Mouse (Mus musculus) hindbrain, embryonic 14.5 days (tissue): ENCODE data around the gene Lgals4. TPM values are rescaled to one million over a fixed set of nuclear protein-coding genes. Genes with fewer than 3 reads are reported as not detected.
A peak's percentile ranks its signal among the peaks of the same experiment; 100 is the strongest.

Source experiments
- ATAC-seq: fragments of 200-750 bp; cut with Nextera tagmentation; 2 replicates; pipeline ENCODE4 v1.8.0; 2017; ENCODE audit warnings: moderate number of reproducible peaks, mild to moderate bottlenecking, moderate TSS enrichment, moderate library complexity; ENCODE audit not compliant: low FRiP score
- DNase-seq: peaks from one replicate; pipeline ENCODE4 v3.0.0-alpha.2; 2015; ENCODE audit warnings: low spot score
- H3K27ac ChIP-seq: fragments of 300-500 bp; sonication (generic); 2 replicates; pipeline ENCODE4 v1.5.1; 2014; ENCODE audit warnings: mild to moderate bottlenecking, moderate library complexity
- H3K27me3 ChIP-seq: fragments of 300-500 bp; sonication (generic); 2 replicates; pipeline ENCODE4 v1.6.1; 2014; ENCODE audit warnings: mild to moderate bottlenecking, low read length, mixed read lengths; ENCODE audit not compliant: control insufficient read depth, insufficient read depth
- H3K36me3 ChIP-seq: fragments of 300-500 bp; sonication (generic); replicated peaks from 2 replicates; pipeline ENCODE4 v1.6.1; 2014; ENCODE audit not compliant: control insufficient read depth, insufficient read depth
- H3K4me1 ChIP-seq: fragments of 300-500 bp; sonication (generic); replicated peaks from 2 replicates; pipeline ENCODE4 v1.6.1; 2014; ENCODE audit warnings: antibody characterized with exemption, low read length, mixed read lengths; ENCODE audit not compliant: control insufficient read depth, insufficient read depth
- H3K4me2 ChIP-seq: fragments of 300-500 bp; sonication (generic); replicated peaks from 2 replicates; pipeline ENCODE4 v1.6.1; 2014; ENCODE audit warnings: mild to moderate bottlenecking, moderate library complexity
- H3K4me3 ChIP-seq: fragments of 300-500 bp; sonication (generic); replicated peaks from 2 replicates; pipeline ENCODE4 v1.5.1; 2014; ENCODE audit warnings: mild to moderate bottlenecking, low read length
- H3K9ac ChIP-seq: fragments of 300-500 bp; sonication (generic); 2 replicates; pipeline ENCODE4 v1.6.1; 2014
- H3K9me3 ChIP-seq: fragments of 300-500 bp; sonication (generic); 2 replicates; pipeline ENCODE4 v1.6.1; 2016; ENCODE audit warnings: low read length; ENCODE audit not compliant: control insufficient read depth
- WGBS: fragments of 180-500 bp; shearing (Covaris S2); extraction: QIAGEN DNeasy Blood & Tissue Kit; methylation state at CpG from one replicate; pipeline ENCODE4 v1.1.7; 2014; 5-methylcytosine and 5-hydroxymethylcytosine counted together
- polyA plus RNA-seq: library from polyadenylated mRNA; unstranded; fragments of >200 nt; fragmentation: Nextera tagmentation; extraction: Ambion mirVana; gene quantifications from 2 replicates; pipeline ENCODE4 v1.2.1, GENCODE M21; 2014

Gene Lgals4
- polyA plus RNA-seq, 1 experiment from 2014 or later = 3.2 TPM

- ATAC-seq (no peak), DNase-seq (no peak)
- Histone ChIP-seq H3K36me3 (peaks cover 96% of the 10 kb centered on the region), H3K4me2 (no peak overlapping the region), H3K27me3 (no peaks in the 10 kb centered on the region), H3K9ac (no peak overlapping the region), H3K27ac (no peak overlapping the region), H3K4me1 (peaks cover 7% of the 10 kb centered on the region; the same call in 1 of the 2 replicates), H3K9me3 (no peaks in the 10 kb centered on the region), H3K4me3 (no peak overlapping the region)
- WGBS = 90% methylated on average over 4 of the region's 4 CpGs
These were observed 14.7 kb upstream of the Lgals4 start for GRCm38 (mm10) chr7:28818861-28819452.

GRCm38 (mm10) chr7:28819571-28819970, 14.1 kb upstream of the Lgals4 start:
- Histone ChIP-seq H3K9ac (no peak overlapping the region), H3K36me3 (peaks cover 90% of the 10 kb centered on the region), H3K27me3 (no peaks in the 10 kb centered on the region), H3K4me3 (no peak overlapping the region), H3K4me1 (peaks cover 8% of the 10 kb centered on the region; the same call in 1 of the 2 replicates), H3K27ac (no peak overlapping the region), H3K9me3 (no peaks in the 10 kb centered on the region), H3K4me2 (no peak overlapping the region)
- no peak for DNase-seq
- 72% methylated on average over 4 of the region's 4 CpGs for WGBS
- ATAC-seq = no peak

- DNase-seq (no peak), ATAC-seq (peak; percentile 10; the same call in 1 of the 2 replicates)
- Histone ChIP-seq H3K9ac (no peak overlapping the region), H3K4me1 (peaks cover 13% of the 10 kb centered on the region), H3K4me3 (no peak overlapping the region), H3K4me2 (no peak overlapping the region), H3K27ac (peak overlapping the region; percentile 26; the same call in 1 of the 2 replicates), H3K9me3 (no peaks in the 10 kb centered on the region), H3K27me3 (no peaks in the 10 kb centered on the region), H3K36me3 (peaks cover 80% of the 10 kb centered on the region)
- WGBS = 29% methylated on average over 12 of the region's 12 CpGs
These were observed 13.0 kb upstream of the Lgals4 start for GRCm38 (mm10) chr7:28820358-28821260.

GRCm38 (mm10) chr7:28821261-28821831, 12.3 kb upstream of the Lgals4 start:
- Histone ChIP-seq H3K4me3 (no peak overlapping the region), H3K4me2 (no peak overlapping the region), H3K9me3 (no peaks in the 10 kb centered on the region), H3K27ac (peak overlapping the region; percentile 26; the same call in 1 of the 2 replicates), H3K4me1 (peaks cover 19% of the 10 kb centered on the region), H3K9ac (no peak overlapping the region), H3K27me3 (no peaks in the 10 kb centered on the region), H3K36me3 (peaks cover 72% of the 10 kb centered on the region)
- 48% methylated on average over 10 of the region's 10 CpGs for WGBS
- DNase-seq (no peak), ATAC-seq (no peak; the same call in 1 of the 2 replicates)

- Histone ChIP-seq H3K9me3 (no peaks in the 10 kb centered on the region), H3K4me1 (peaks cover 14% of the 10 kb centered on the region), H3K27ac (no peak overlapping the region), H3K36me3 (peaks cover 60% of the 10 kb centered on the region), H3K4me3 (no peak overlapping the region), H3K9ac (no peak overlapping the region), H3K4me2 (no peak overlapping the region), H3K27me3 (no peaks in the 10 kb centered on the region)
- DNase-seq (no peak), ATAC-seq (no peak)
- WGBS = 59% methylated on average over 1 of the region's 1 CpGs
These were observed 11.1 kb upstream of the Lgals4 start for GRCm38 (mm10) chr7:28822556-28822955.

GRCm38 (mm10) chr7:28822993-28823903, 10.4 kb upstream of the Lgals4 start:
- no peak for ATAC-seq
- no peak overlapping the region for H3K9ac ChIP-seq
- H3K27ac ChIP-seq = peak overlapping the region; percentile 12; the same call in 1 of the 2 replicates
- H3K4me2 ChIP-seq = no peak overlapping the region
- no peak overlapping the region for H3K4me3 ChIP-seq
- WGBS = 55% methylated on average over 10 of the region's 10 CpGs
- peaks cover 12% of the 10 kb centered on the region for H3K4me1 ChIP-seq
- DNase-seq = no peak
- H3K9me3 ChIP-seq = no peaks in the 10 kb centered on the region
- H3K36me3 ChIP-seq = peaks cover 53% of the 10 kb centered on the region
- no peaks in the 10 kb centered on the region for H3K27me3 ChIP-seq

GRCm38 (mm10) chr7:28823932-28824331, 9.7 kb upstream of the Lgals4 start:
- H3K9me3 ChIP-seq = no peaks in the 10 kb centered on the region
- no peak for ATAC-seq
- H3K27ac ChIP-seq = no peak overlapping the region
- 47% methylated on average over 2 of the region's 2 CpGs for WGBS
- no peak overlapping the region for H3K4me2 ChIP-seq
- no peak overlapping the region for H3K4me3 ChIP-seq
- peaks cover 46% of the 10 kb centered on the region for H3K36me3 ChIP-seq
- H3K4me1 ChIP-seq = peaks cover 12% of the 10 kb centered on the region
- H3K27me3 ChIP-seq = no peaks in the 10 kb centered on the region
- no peak overlapping the region for H3K9ac ChIP-seq
- no peak for DNase-seq

GRCm38 (mm10) chr7:28824941-28825685, 8.5 kb upstream of the Lgals4 start, which contains the start of gene Ech1:
TSS of gene Ech1 (plus strand) at chr7:28825217.
- H3K4me3 ChIP-seq = peak within 1 kb of the TSS; percentile 43
- H3K27ac ChIP-seq = peak within 1 kb of the TSS; percentile 76
- H3K4me2 ChIP-seq = peak within 1 kb of the TSS; percentile 62
- WGBS = 3% methylated on average over 33 of the region's 33 CpGs
- H3K9ac ChIP-seq = peak within 1 kb of the TSS; percentile 68
- H3K27me3 ChIP-seq = no peaks in the 10 kb centered on the region
- DNase-seq = peak; percentile 93
- H3K9me3 ChIP-seq = no peaks in the 10 kb centered on the region
- ATAC-seq = peak; percentile 81
- H3K4me1 ChIP-seq = peaks cover 12% of the 10 kb centered on the region
- peaks cover 40% of the 10 kb centered on the region for H3K36me3 ChIP-seq
